Mouse (Mus musculus) thymus, adult 2 months (tissue): ENCODE measurements at regions not wholly inside any gene's neighbourhood (a gene's known extent, or its start where the extent isn't known, plus 50 kb on each side); places are given as distances from the start of the nearest gene placed in this dataset.

ENCODE experiments used
- DNase-seq: peaks from one replicate; pipeline ENCODE4 v3.0.0; 2021
- H3K27ac ChIP-seq: fragments of 200-500 bp; 2 replicates; pipeline ENCODE4 v1.5.1; 2012; ENCODE audit warnings: low read length, control low read depth; ENCODE audit not compliant: control insufficient read depth, insufficient read depth
- H3K27me3 ChIP-seq: fragments of 200-500 bp; 2 replicates; pipeline ENCODE4 v1.6.1; 2012; ENCODE audit warnings: mild to moderate bottlenecking, low read length, moderate library complexity, mixed read lengths; ENCODE audit not compliant: control insufficient read depth, insufficient read depth
- H3K36me3 ChIP-seq: fragments of 200-500 bp; 2 replicates; pipeline ENCODE4 v1.6.1; 2012; ENCODE audit warnings: mild to moderate bottlenecking, low read length, moderate library complexity; ENCODE audit not compliant: control insufficient read depth, insufficient read depth
- H3K4me1 ChIP-seq: fragments of 200-500 bp; replicated peaks from 2 replicates; pipeline ENCODE4 v1.6.1; 2012; ENCODE audit warnings: low read length; ENCODE audit not compliant: control insufficient read depth, insufficient read depth
- H3K4me3 ChIP-seq: fragments of 200-500 bp; 2 replicates; pipeline ENCODE4 v1.5.1; 2012; ENCODE audit warnings: mild to moderate bottlenecking, low read length, control low read depth, moderate library complexity; ENCODE audit not compliant: control insufficient read depth, insufficient read depth
- CTCF ChIP-seq: fragments of 200-500 bp; IDR thresholded peaks from 2 replicates; pipeline ENCODE4 v1.5.1; 2012; ENCODE audit warnings: mild to moderate bottlenecking, control low read depth, low read length, moderate library complexity, borderline replicate concordance; ENCODE audit not compliant: control insufficient read depth, poor library complexity, insufficient read depth; ENCODE audit errors: extremely low read depth
- POLR2A ChIP-seq: fragments of 200-500 bp; IDR thresholded peaks from 2 replicates; pipeline ENCODE4 v1.6.1; 2012; ENCODE audit warnings: mild to moderate bottlenecking, low read length, control low read depth, moderate library complexity; ENCODE audit not compliant: control insufficient read depth, poor library complexity, insufficient read depth; ENCODE audit errors: extremely low read depth
- WGBS: fragments of 180-500 bp; shearing (Covaris S2); methylation state at CpG from one replicate; pipeline ENCODE4 v1.1.7; 2018; 5-methylcytosine and 5-hydroxymethylcytosine counted together

GRCm38 (mm10) chr13:10741391-10741790, 380.7 kb upstream of the Chrm3 start:
- no peaks in the 10 kb centered on the region for H3K27me3 ChIP-seq
- DNase-seq, result no peak
- TF ChIP-seq CTCF (no peak), POLR2A (no peak)

DNA sequence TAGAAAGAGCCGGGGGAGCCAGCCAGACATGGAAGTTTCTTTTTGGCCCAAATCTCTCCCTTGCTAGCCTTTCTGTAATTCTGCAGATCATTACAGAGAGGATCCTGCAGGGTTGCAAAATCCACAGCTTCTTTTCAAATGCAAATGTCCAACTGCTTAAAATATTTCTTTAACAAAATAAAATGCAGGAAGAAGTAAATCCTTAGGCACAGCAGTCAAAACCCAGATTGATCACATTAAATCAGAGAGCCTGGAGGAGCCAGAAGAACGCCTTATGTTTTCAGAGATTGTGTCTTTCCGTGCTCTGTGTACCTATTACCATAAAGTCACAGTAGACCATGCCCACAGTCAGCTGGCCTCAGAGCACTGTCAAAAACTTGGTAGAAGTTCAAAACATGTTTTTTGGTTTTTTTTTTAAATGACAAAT, 365.1 kb upstream of the Chrm3 start:
- no peak overlapping the region for H3K4me3 ChIP-seq
- H3K36me3 ChIP-seq, result no peaks in the 10 kb centered on the region
- WGBS, result 93% methylated on average over 3 of the region's 3 CpGs
- no peaks in the 10 kb centered on the region for H3K27me3 ChIP-seq
- TF ChIP-seq CTCF (no peak), POLR2A (no peak)
- no peak for DNase-seq
- H3K27ac ChIP-seq, result no peak overlapping the region
- H3K4me1 ChIP-seq, result no peaks in the 10 kb centered on the region

More at GRCm38 (mm10) chr13:10741391-10741790, 380.7 kb upstream of the Chrm3 start:
- H3K4me3 ChIP-seq, result no peak overlapping the region
- no peak overlapping the region for H3K27ac ChIP-seq
- H3K4me1 ChIP-seq, result no peaks in the 10 kb centered on the region
- H3K36me3 ChIP-seq, result no peaks in the 10 kb centered on the region
- 83% methylated on average over 2 of the region's 2 CpGs for WGBS

DNA sequence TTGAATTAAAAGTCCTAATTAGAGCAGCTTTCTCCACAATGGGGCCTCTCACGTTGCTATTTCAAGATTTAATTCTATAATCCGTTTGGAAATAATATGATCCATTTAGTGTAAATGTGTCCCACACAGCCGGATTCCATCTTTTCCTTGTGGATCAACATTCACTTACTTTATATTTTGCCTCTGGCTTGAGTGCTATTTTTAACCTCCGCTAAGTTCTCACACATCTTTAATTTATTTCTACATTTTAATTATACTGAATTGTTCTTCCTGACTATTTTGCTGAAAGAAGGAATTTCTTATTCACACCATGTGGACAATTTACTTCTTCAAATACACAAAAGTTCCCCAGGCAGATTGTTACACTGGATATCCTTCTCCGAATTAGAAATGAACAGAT, 364.7 kb upstream of the Chrm3 start:
- 88% methylated on average over 5 of the region's 5 CpGs for WGBS
- TF ChIP-seq POLR2A (no peak), CTCF (no peak)
- DNase-seq, result no peak

DNA sequence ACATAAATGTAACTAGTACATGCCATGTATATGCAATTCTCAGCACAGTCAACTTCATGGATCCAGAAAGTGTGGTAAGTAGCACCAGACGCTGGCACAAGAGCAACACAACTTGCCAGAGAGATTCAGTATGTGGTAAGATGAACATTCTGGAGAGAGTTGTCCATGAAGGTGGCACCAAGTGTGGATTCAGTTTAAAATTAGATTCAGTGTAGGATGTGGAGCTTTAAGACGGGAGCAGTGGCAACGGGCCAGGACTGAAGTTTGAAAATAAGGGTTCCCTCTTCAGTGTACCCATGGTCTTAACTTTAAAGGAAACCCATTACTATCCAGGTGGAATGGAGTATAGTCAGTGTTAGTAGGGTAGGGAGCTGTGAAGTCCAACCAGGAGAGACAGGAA, 360.0 kb upstream of the Chrm3 start:
- H3K4me3 ChIP-seq, result no peak overlapping the region
- no peaks in the 10 kb centered on the region for H3K4me1 ChIP-seq
- no peaks in the 10 kb centered on the region for H3K27me3 ChIP-seq
- no peak for DNase-seq
- 93% methylated on average over 3 of the region's 3 CpGs for WGBS
- TF ChIP-seq POLR2A (no peak), CTCF (no peak)
- no peaks in the 10 kb centered on the region for H3K36me3 ChIP-seq
- H3K27ac ChIP-seq, result no peak overlapping the region

More for the DNA sequence above, 364.7 kb upstream of the Chrm3 start:
- no peak overlapping the region for H3K27ac ChIP-seq
- no peak overlapping the region for H3K4me3 ChIP-seq
- H3K27me3 ChIP-seq, result no peaks in the 10 kb centered on the region
- H3K4me1 ChIP-seq, result no peaks in the 10 kb centered on the region
- no peaks in the 10 kb centered on the region for H3K36me3 ChIP-seq

GRCm38 (mm10) chr13:10711451-10711850, 350.8 kb upstream of the Chrm3 start:
- Histone ChIP-seq H3K27me3 (no peaks in the 10 kb centered on the region), H3K36me3 (no peaks in the 10 kb centered on the region), H3K27ac (no peak overlapping the region), H3K4me3 (no peak overlapping the region), H3K4me1 (no peaks in the 10 kb centered on the region)
- 87% methylated on average over 5 of the region's 5 CpGs for WGBS
- DNase-seq, result no peak
- TF ChIP-seq POLR2A (no peak), CTCF (no peak)

DNA sequence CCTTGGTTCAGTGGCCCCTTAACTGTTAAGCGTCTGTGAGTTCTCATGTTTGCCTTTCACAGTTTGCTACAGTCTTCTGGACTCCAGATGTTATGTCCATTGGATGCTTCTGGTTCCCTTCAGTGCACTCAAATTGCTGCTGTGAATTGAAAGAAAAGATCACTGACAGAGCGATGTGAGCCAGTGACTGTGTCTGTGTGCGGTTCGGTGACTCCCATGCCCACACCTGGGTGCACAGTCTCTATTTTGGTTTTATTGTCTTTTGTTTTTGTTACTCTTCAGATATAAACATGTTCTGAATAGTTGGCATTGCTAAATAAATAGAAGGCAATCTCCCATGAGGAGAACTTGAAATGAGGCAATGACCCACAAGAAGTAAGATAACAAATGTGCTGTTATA, 350.3 kb upstream of the Chrm3 start:
- H3K4me3 ChIP-seq, result no peak overlapping the region
- no peaks in the 10 kb centered on the region for H3K36me3 ChIP-seq
- no peaks in the 10 kb centered on the region for H3K27me3 ChIP-seq
- whole genome bisulfite sequencing, result 96% methylated on average over 4 of the region's 4 CpGs
- no peak overlapping the region for H3K27ac ChIP-seq
- H3K4me1 ChIP-seq, result no peaks in the 10 kb centered on the region
- DNase-seq, result no peak
- TF ChIP-seq POLR2A, result no peak
- no peak for TF ChIP-seq CTCF

DNA sequence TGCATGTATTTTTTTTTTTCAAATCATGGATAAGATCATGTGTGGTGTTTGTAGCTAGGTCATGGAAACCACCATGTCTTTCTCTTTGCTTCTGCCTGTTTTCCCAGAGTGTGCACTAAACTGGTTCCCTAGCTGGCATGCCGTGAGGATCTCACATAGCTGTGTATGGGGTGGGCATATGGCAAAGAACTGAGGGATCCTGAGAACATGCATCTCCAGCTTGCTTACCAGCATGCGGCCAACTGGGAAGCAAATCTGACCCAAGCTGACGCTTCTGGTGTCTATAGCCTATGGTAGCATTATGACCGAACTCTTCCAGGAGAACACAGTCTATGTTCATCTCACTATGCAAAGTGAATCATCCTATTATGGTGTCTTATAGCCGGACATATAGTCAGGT, 336.5 kb upstream of the Chrm3 start:
- Histone ChIP-seq H3K4me3 (no peak overlapping the region), H3K27ac (no peak overlapping the region), H3K4me1 (no peaks in the 10 kb centered on the region), H3K27me3 (no peaks in the 10 kb centered on the region), H3K36me3 (no peaks in the 10 kb centered on the region)
- 96% methylated on average over 5 of the region's 5 CpGs for WGBS
- no peak for DNase-seq
- no peak for TF ChIP-seq POLR2A
- no peak for TF ChIP-seq CTCF
